Mouse (Mus musculus) layer of hippocampus, adult 2 months (tissue): ENCODE measurements around the gene Hfe2. TPM values are rescaled to one million over a fixed set of nuclear protein-coding genes. Genes with fewer than 3 reads are reported as not detected.
"Not testable (repeated sequence)": the region's sequence is repeated elsewhere in the genome, so short reads cannot be mapped to it uniquely, and the experiment has no call there.

Source experiments
- DNase-seq, 2 experiments: peaks; one replicate each; pipeline ENCODE4 v3.0.0; 2022; ENCODE audit warnings: low spot score in 2 of 2
- H3K27ac ChIP-seq: fragments of 200-600 bp; 2 replicates; pipeline ENCODE4 v1.8.1; 2022
- H3K4me3 ChIP-seq: fragments of 200-600 bp; 2 replicates; pipeline ENCODE4 v1.8.1; 2022; ENCODE audit warnings: mild to moderate bottlenecking
- CTCF ChIP-seq: fragments of 200-600 bp; conservative IDR thresholded peaks from 2 replicates; pipeline ENCODE4 v1.8.1; 2022; ENCODE audit warnings: antibody characterized with exemption, mild to moderate bottlenecking, moderate library complexity
- total RNA-seq, 2 experiments: library from RNA; stranded (reverse); gene quantifications; 2 replicates each; pipeline ENCODE4 v1.2.3; 2021

Gene Hfe2
- total RNA-seq, 2 experiments from 2014 or later = 0.23 TPM; not detected in 1

- Histone ChIP-seq H3K27ac (peak overlapping the region; percentile 82), H3K4me3 (peak overlapping the region; percentile 48)
- peak; percentile 54 for TF ChIP-seq CTCF
- DNase-seq = no peak
These were observed 37.2 kb upstream of the Hfe2 start for GRCm38 (mm10) chr3:96487596-96488289.

- Histone ChIP-seq H3K4me3 (peak overlapping the region; percentile 48), H3K27ac (peak overlapping the region; percentile 82)
- not testable (repeated sequence) for DNase-seq
These were observed 36.6 kb upstream of the Hfe2 start for GRCm38 (mm10) chr3:96488290-96488906.

- H3K27ac ChIP-seq = peak overlapping the region; percentile 87
- peak overlapping the region; percentile 37; the same call in 1 of the 2 replicates for H3K4me3 ChIP-seq
- not testable (repeated sequence) for DNase-seq
These were observed 35.9 kb upstream of the Hfe2 start for GRCm38 (mm10) chr3:96488907-96489629.

GRCm38 (mm10) chr3:96489636-96490035 lies 35.3 kb upstream of the Hfe2 start:
- H3K27ac ChIP-seq = peak overlapping the region; percentile 87
- not testable (repeated sequence) for DNase-seq

GRCm38 (mm10) chr3:96494456-96494855 lies 30.5 kb upstream of the Hfe2 start:
- not testable (repeated sequence) for H3K4me3 ChIP-seq, DNase-seq, H3K27ac ChIP-seq

More at GRCm38 (mm10) chr3:96489636-96490035, 35.3 kb upstream of the Hfe2 start:
- not testable (repeated sequence) for H3K4me3 ChIP-seq

GRCm38 (mm10) chr3:96494912-96495311 lies 30.1 kb upstream of the Hfe2 start:
- Histone ChIP-seq H3K27ac (no peak overlapping the region), H3K4me3 (no peak overlapping the region)
- no peak for TF ChIP-seq CTCF
- no peak for DNase-seq

GRCm38 (mm10) chr3:96495490-96496210 lies 29.3 kb upstream of the Hfe2 start:
- no peak for TF ChIP-seq CTCF
- no peak for DNase-seq
- Histone ChIP-seq H3K4me3 (no peak overlapping the region), H3K27ac (no peak overlapping the region)

GRCm38 (mm10) chr3:96496216-96496615 lies 28.8 kb upstream of the Hfe2 start:
- no peak for DNase-seq
- H3K27ac ChIP-seq = no peak overlapping the region
- TF ChIP-seq CTCF = no peak
- H3K4me3 ChIP-seq = no peak overlapping the region

- H3K4me3 ChIP-seq = peak overlapping the region; percentile 58
- not testable (repeated sequence) for DNase-seq, H3K27ac ChIP-seq
These were observed 28.2 kb upstream of the Hfe2 start for GRCm38 (mm10) chr3:96496620-96497275.

GRCm38 (mm10) chr3:96497451-96498028 lies 27.4 kb upstream of the Hfe2 start:
- no peak overlapping the region for H3K27ac ChIP-seq

GRCm38 (mm10) chr3:96498476-96499245 lies 26.3 kb upstream of the Hfe2 start:
- peak overlapping the region; percentile 82; the same call in 1 of the 2 replicates for H3K4me3 ChIP-seq
- no peak overlapping the region for H3K27ac ChIP-seq
- no peak for TF ChIP-seq CTCF
- DNase-seq = no peak

More at GRCm38 (mm10) chr3:96497451-96498028, 27.4 kb upstream of the Hfe2 start:
- peak overlapping the region; percentile 58 for H3K4me3 ChIP-seq
- TF ChIP-seq CTCF = peak; percentile 77
- peak; percentile 83 to 85 for DNase-seq
